Mouse (Mus musculus) right cerebral cortex, adult 18-20 months (tissue): ENCODE measurements around the gene Gm16181.

Experiments used
- DNase-seq: peaks from one replicate; pipeline ENCODE4 v3.0.0; 2022; ENCODE audit warnings: mixed read lengths

The Gm16181 gene

DNA sequence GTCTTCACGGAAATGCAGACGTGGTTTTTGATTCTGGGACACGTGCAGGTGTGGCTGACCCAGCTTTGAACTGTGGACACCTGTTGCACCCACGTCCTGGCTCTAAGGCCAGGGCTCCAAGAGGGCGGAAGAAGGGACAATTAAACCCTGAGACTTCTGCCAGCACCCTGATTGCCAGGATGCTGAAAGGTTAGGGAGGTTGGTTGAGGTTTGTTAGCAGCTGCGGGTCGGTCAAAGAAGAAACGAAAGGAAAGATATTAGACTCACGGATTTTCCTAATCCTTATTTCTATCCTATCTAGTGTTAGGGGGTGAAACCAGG lies 24.4 kb upstream of the Gm16181 start:
- no peak for DNase-seq

DNA sequence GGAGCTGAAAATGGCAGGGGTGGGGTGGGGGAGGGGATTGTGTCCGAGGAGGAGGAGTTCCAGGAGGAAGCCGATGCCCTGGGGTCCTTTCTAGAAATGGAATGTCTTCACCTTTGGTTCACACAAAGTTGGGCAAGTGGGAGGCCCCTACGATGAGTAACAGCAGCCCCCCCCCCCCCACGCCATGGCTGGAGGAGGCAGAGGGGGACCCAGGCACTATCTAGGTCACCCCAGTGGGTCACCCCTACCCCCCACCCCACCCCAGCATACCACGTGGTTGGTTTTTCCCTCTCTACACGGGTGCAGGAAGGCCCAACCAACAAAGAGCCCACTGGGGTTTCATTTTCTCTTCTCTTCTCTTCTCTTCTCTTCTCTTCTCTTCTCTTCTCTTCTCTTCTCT lies 23.5 kb upstream of the Gm16181 start:
- DNase-seq: no peak

DNA sequence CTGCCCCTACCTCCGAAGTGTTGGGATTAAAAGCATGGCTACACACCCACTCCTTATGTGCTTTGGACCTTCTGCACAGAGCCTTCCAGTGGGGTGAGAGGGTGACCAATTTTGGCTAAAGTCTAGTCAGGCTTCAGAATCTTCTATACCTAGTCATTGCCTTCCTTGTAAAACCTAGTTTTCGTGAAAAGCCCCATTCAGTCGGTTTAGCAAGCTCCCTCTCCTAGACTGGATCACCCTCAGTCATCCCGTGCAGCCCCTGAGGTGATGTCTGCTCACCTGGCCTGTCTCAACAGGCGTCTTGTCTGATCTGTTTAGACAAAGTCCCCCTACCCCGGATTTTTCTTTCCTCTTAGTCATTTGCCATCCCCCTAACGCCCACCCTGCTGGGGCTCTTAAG lies 22.6 kb upstream of the Gm16181 start:
- no peak for DNase-seq

- no peak for DNase-seq
These were observed 21.7 kb upstream of the Gm16181 start for GRCm38 (mm10) chr17:35198946-35199345.

DNA sequence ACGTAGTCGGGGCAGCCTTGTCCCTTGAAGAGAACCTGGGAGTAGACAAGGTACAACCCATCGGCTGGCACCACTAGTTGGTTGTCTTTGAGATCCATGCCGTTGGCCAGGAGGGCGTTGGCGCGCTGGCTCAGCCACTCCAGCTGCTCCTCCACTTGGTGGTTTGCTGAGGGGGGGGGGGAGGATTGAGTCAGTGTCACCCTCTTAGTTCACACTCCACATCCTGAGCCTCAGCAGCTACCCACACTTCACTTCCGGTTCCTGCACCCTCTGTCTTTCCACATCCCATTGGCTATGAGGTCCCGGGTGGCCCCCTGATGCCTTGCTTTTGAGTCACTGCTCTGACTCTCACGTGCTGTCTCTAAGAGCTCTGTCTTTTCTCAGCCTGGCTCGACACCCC lies 20.2 kb upstream of the Gm16181 start:
- DNase-seq: no peak

DNA sequence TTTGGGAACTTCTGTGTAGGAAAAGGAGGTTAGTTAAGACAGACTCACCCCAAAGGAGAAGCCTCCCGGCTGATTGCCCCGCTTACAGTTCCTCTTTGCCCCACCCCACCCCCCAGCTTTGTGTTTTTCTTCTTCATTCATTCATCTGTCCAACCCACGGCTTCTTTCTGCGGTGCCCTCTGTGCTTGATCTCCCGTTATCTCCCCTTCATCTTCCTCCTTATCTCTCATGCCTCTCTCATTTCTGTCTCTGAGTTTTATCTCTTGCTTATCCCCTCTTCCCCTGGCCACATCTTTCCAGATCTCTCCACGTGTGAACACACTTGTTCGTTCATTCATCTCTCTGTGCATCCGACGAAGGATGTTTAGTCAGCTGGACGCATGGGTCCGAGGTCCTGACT lies 19.5 kb upstream of the Gm16181 start:
- no peak for DNase-seq

DNA sequence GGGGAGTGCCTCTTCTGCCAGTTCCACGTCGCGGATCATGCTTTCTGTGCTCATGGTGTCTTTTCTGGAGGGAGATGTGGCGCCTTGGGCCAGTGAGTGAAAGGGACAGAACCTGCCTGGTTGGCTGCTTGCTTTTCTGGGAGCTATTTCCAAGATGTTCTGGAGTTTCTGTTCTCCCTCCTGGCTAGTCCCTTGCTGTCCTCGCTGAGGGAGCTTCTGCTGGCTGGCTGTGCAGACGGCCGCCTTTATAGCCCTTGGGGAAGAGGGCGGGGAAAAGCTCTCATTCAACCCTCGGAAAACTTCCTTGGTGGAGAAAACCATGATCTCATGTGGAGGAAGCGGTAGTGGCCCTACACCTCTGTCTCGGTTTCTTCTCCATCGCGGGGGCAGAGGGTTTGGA lies 18.8 kb upstream of the Gm16181 start, which contains the start of gene Tnf:
Tnf (minus strand) TSS at position 221 of the 400 bp plus-strand sequence.
- DNase-seq: no peak

- DNase-seq: no peak
These were observed 18.2 kb upstream of the Gm16181 start for GRCm38 (mm10) chr17:35202442-35202841.

DNA sequence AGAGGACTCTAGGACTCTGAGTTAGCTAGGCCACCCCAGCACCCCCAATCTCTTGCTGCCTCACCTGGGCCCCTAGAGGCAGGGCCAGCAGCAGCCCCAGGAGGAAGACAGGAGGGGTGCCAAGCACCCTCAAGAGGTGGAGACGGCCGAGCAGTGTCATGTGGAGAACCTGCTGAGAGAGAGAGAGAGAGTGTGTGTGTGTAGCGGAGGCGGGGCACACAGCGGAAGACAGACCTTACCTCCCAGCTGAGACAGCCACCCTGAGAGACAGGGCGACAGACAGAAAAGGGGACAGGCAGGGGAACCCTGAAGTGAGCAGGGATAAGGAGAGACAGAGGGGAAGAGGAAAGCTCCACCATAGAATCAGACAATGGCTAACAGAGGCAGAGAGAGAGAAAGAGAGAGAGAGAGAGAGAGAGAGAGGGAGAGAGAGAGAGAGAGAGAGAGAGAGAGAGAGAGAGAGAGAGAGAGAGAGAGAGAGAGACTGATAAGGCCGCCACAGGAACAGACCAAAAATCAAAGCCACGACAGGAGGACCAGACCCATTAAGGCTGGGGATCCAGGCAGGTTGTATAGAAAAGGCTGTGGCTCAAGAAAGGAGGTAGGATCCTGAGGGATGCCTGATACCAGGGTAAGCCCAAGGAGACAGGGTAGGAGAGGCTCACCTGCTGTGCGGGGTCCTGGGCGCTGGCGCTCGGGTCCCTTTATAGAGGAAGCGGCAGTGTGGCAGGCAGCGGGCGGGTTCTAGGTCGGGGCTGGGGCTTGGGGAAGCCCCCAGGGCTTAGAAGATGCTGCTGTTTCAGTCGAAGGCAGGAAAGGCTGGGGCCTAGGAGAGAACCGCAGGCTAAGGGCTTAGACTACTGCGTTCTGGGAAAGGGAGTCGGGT lies 15.9 kb upstream of the Gm16181 start, which contains the start of gene Lta:
Lta (minus strand) TSS at position 858 of the 886 bp plus-strand sequence.
- no peak for DNase-seq

DNA sequence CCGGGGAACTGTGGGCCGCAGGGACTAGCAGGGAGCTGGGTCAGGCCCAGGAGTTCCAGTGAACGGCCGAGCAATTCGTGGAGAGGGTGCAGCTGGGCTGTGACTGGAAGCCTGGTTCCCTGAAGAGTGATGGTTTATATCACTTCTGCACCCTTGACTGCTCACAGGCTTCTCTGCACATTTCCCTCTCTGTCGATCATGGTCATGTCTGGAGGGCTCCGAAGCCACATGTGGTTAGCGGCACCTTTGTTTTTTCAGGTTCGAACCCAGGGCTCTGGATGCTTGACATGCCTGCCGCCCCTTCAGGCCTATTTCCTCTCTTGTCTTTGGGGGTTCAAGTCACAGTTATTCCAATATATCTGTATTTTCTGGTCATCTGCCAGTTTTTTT lies 15.3 kb upstream of the Gm16181 start:
- no peak for DNase-seq

DNA sequence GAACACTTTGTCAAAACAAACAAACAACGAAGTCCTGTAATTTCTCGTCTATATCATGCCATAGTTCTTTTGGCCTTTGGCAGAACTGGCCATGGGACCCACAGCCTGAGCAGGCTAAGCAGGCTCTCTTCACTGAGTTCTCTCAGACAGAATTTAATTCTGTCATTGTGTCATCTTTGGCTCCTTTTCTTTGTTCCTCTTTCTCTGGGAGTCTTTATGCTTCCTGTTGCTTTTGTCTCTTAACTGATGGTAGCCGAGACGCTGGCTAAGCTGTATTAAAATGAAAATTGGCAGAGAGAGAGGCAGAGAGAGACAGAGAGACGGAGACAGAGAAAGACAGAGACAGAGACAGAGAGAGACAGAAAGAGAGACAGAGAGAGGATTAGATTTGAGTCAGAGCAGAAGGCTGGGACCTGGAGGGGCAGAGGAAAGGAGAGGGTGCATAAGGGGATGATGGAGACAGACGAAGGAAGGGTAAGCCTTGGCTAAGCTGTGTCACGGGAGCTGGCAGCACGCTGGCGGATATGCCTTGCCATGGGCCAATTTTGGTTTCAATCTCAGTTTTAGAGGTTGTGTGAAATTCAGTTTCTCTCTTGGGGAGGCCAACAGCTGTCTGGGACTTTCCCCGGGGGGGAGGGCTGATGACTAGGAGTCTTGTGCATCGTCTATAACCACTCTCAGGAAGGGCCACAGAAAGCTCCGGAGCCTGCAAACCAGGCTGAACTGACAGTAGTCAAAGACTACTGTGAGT lies 10.7 kb upstream of the Gm16181 start:
- no peak for DNase-seq

GRCm38 (mm10) chr17:35210593-35210992 lies 10.0 kb upstream of the Gm16181 start:
- DNase-seq: no peak

GRCm38 (mm10) chr17:35213071-35213470 lies 7.6 kb upstream of the Gm16181 start:
- no peak for DNase-seq

DNA sequence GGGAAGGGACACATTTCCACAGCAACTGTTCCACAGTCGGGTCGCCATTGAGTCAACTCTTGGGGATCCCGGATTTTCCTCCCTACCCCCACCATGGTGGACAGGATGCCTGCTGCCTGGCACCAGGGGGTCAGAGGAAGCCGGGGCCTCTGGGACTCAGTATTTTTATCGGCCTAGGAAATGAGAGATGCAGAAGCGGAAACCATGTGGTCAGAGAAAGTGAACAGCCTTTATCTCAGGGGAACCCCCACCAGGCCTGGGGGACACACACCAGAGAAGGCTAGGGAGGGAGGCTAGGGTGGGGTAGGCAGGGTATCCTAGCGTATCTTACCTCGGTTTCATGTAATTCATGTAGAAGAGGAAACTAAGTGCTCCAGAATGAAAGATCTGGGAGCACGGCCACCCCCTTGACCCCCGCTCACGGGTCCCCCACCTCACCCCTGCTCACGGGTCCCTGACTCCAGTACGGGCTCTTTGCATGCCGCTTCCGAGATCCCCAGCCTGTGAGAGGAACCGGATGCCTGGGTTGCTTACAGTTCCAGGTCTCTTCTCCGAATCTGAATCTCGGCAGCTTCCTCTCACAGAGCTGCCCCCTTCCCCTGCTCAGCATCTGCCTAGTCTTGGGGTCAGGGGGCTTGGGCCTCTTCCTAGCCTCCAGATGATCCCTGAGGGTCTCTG lies 2.0 kb upstream of the Gm16181 start:
- no peak for DNase-seq

- peak; percentile 34 for DNase-seq
These were observed 1.0 kb upstream of the Gm16181 start for GRCm38 (mm10) chr17:35219601-35220041.

- no peak for DNase-seq
These were observed 1.7 kb downstream of the Gm16181 start for GRCm38 (mm10) chr17:35222299-35222698.

GRCm38 (mm10) chr17:35224641-35225040 lies 4.0 kb downstream of the Gm16181 start:
- no peak for DNase-seq

GRCm38 (mm10) chr17:35225456-35225855 lies 4.8 kb downstream of the Gm16181 start:
- no peak for DNase-seq

- DNase-seq: no peak
These were observed 6.0 kb downstream of the Gm16181 start for GRCm38 (mm10) chr17:35226561-35227046.

DNA sequence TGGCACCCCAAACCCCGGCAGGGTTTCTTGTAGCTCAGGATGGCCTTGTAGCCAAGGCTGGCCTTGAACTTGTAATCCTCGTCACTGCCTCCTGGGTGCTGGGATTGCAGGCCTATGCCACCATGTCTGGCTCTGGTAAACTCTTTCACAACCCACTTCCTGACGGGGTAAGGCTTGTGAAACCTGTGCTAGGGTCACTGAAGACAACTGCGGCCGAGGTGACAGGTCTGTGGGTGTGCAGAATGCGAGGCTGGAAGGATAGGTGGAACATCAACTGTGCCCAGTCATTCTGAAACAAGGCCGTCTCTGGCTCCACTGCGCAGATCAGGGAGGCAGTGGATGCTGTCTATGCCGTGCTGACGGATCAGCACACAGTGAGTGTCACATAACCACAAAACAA lies 10.4 kb downstream of the Gm16181 start:
- no peak for DNase-seq

GRCm38 (mm10) chr17:35232043-35232442 lies 11.4 kb downstream of the Gm16181 start:
- peak; percentile 76 for DNase-seq

DNA sequence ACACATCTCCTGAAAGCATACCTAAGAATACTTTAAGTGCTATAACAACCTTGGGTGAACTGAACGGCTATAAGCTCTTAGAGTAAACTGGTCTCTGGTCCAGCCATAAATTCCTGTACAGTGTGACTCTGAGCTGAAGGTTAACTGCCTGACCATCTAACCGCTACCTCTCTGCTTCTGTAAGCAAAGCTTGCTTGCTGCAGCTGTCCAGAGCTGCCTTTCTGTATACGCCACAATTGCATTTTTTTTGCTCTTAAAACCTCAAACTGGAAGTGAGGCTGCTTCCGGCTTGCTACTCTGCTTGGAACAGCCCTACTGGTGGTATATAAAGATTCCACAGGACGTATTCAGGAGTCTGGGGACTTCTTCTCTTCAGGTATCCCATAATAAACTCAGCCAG lies 12.0 kb downstream of the Gm16181 start:
- DNase-seq: no peak
